Mouse (Mus musculus) right cerebral cortex, adult 2 months (tissue): ENCODE measurements around the gene Strn.

Experiments
- DNase-seq, 2 experiments: peaks; one replicate each; pipeline ENCODE4 v3.0.0; 2021 to 2022; ENCODE audit warnings: low spot score in 2 of 2

Strn gene

GRCm38 (mm10) chr17:78737096-78737495, at the start of gene Strn:
Gene Strn, minus strand, starts transcription at chr17:78737196.
- no peak for DNase-seq

DNA sequence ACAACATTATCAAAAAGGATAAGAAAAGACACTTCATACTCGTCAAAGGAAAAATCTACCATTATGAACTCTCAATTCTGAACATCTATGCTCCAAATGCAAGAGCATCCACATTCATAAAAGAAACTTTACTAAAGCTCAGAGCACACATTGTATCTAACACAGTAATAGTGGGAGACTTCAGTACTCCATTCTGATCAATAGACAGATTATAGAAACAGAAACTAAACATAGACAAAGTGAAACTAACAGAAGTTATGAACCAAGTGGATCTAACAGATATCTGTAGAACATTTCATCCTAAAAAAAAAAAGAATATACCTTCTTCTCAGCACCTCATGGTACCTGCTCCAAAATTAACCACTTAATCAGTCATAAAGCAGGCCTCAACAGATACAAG, 41.8 kb upstream of the Strn start:
- no peak for DNase-seq

DNA sequence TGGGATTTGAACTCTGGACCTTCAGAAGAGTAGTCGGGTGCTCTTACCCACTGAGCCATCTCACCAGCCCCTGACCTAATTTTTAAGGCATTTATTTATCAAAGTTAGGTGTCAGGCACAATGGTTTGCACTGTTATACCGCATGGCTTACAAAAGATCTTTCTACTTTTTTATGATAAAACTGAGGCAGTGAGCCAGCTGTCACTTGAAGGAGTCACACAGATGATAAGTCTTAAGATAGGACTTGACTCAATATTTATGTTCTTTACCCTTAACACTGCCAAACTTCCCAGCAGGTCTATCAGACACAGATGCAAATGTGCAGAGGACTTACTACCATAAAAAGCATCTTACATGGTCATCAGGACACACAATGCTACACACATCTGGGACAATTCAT, 35.3 kb upstream of the Strn start:
- DNase-seq: no peak

- DNase-seq: no peak
These were observed 33.9 kb upstream of the Strn start for GRCm38 (mm10) chr17:78770932-78771331.

- no peak for DNase-seq
These were observed 32.3 kb upstream of the Strn start for GRCm38 (mm10) chr17:78769341-78769740.

GRCm38 (mm10) chr17:78768937-78769336, 31.9 kb upstream of the Strn start:
- DNase-seq: no peak

DNA sequence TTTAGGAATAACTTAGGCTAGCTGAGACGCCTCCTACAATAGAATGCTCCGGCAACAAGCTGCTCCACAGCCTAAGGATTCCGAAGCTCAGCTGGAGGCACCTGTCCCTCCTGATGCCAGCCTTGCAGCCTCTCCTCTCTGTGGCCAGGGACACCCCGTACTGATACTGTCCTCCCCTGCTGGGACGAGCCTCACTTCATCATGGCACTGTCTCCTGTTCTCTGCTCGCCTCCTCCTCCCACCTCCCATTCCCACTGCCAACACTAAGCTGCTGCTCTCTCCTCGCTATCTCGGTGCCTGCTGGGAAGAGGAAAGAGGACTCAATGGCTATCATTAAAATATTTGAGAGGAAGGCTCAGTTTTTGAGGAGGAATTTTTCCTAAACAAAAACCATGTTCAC, 30.6 kb upstream of the Strn start:
- DNase-seq: peak in 1 of 2 experiments; percentile 20

GRCm38 (mm10) chr17:78766084-78766483, 29.1 kb upstream of the Strn start:
- DNase-seq: no peak

GRCm38 (mm10) chr17:78763272-78763671, 26.3 kb upstream of the Strn start:
- DNase-seq: no peak

- DNase-seq: peak in 1 of 2 experiments; percentile 27
These were observed 16.1 kb upstream of the Strn start for GRCm38 (mm10) chr17:78752938-78753655.

GRCm38 (mm10) chr17:78752064-78752463, 15.1 kb upstream of the Strn start:
- DNase-seq: no peak

GRCm38 (mm10) chr17:78748440-78748839, 11.4 kb upstream of the Strn start:
- DNase-seq: no peak

- no peak for DNase-seq
These were observed 1.4 kb upstream of the Strn start for GRCm38 (mm10) chr17:78738416-78738815.

GRCm38 (mm10) chr17:78737771-78738170, 775 bp upstream of the Strn start:
- no peak for DNase-seq

- peak; percentile 98 to 99 for DNase-seq
These were observed 465 bp downstream of the Strn start for GRCm38 (mm10) chr17:78736473-78736988.

- DNase-seq: peak; percentile 21 to 32
These were observed 1.1 kb downstream of the Strn start for GRCm38 (mm10) chr17:78735731-78736472.

DNA sequence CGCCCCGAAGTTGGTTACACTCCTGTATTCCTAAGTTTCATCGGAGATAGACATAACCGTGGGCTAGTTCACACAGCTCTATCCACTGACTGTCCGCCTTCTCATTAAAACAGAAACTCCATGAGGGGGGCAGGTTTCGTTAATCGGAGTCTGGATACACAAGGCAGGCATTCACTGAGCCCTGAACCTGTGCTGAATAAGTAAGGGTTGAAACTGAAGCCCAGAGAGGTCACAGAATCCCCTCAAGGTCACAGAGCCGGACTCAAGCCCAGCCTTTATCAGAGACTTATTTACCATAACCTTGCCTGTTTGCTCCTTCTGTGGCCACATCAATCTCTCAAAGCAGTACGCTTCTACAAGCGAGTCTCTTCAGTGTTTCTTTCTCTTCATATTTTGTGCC, 2.2 kb downstream of the Strn start:
- DNase-seq: no peak

DNA sequence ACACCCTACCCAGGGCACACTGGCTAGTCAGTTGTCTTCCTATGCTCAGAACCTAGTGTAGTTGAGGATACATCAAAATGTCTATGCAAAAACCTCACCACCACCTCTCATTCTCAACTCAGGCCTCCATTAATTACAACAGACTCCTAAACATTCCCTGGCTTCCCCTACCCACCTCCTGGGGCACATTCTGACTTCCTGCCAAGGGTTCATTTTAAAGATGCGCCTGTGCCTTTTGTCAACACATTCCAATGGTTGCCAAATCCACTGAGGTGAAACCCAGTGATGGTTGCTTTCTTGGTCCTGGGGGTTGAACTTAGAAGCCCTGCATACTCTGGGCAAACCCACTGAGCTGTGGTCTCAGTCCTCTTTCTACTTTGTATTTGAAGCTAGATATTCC, 4.9 kb downstream of the Strn start:
- no peak for DNase-seq

DNA sequence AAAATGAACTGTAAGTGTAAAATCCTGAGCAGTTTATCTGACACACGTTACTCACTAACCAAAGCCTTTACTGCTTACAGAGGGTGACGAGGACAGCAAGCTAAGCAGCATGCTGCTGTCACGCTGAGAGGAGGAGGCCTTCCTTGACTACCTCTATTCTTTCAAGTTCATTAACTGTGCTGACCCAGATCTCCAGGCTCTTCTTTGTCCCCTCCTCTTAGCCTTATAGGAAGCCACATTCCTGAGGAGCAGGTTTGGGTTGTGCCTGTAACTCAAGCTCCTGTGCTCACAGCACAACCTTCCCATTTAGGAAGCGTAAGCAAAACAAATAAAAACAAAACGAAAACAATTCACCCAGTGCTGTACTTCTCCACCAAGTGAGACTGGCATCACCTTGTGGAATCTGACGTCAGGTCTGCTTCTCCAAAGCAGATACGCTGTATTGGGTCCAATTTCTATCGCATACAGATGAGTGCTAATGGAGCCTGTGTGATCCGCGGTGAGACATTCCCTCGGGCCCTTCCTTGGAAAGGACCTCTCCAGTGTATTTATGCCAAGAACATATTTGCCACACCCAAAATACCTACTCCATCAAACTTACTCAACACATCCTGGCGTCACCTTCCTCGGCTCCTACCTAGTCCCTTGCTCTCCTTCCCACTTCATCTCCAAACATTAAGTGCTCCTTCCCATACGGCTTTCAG, 10.1 kb downstream of the Strn start:
- no peak for DNase-seq

DNA sequence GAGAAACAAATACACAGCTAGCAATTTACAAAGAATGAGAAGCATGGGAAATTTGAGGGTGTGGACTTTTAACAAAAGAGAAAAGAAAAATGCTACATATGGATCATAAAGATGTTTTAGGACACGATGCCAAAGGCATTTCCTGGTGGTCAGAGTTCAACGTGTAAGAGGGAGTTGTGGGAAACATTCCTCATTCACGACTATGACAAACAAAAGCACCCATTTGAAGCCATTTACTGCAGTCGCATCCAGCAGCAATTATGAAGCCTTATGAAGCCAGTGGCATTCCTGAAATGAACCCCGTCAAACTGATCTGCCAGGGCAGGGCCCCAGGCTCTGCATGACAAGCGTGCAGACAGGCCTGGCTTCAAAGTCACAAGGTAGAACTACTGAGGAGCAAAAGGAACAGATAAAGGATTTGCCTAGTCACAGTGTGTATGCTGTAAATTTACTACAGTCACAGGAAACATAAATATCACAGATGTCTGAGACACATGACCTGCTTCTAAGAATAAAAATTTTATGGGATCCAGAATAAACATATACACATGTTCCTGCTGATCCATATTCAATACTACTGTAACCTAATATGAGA, 12.4 kb downstream of the Strn start:
- DNase-seq: no peak

DNA sequence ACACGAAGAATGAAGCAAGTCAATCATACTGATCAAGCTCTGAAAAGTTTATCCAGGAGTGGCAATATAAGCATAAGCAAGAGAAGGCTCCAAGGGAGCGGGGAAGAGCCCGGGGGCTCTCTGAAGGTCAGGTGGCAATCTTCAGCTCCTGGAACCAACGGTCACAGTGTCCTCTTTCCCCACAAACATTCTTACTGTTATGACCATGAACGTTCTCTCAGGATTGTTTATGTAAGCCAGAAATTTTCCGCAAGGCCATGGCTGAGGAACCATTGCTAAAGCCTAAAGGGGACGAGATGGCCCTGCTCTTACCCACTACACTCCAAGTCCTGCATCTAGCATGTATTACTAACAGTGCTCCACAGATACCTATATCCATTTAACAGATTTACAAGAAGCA, 15.3 kb downstream of the Strn start:
- no peak for DNase-seq

- DNase-seq: no peak
These were observed 17.9 kb downstream of the Strn start for GRCm38 (mm10) chr17:78719086-78719485.
